Mouse (Mus musculus) erythroblast, embryonic 14.5 days (primary cell): ENCODE measurements around the gene Sec14l4. TPM values are rescaled to one million over a fixed set of nuclear protein-coding genes. Genes with fewer than 3 reads are reported as not detected.

ENCODE experiments used
- H3K27me3 ChIP-seq: 2 replicates; pipeline ENCODE4 v1.6.1; 2012; ENCODE audit warnings: inconsistent platforms; ENCODE audit not compliant: control insufficient read depth
- H3K36me3 ChIP-seq: 2 replicates; pipeline ENCODE4 v1.6.1; 2012; ENCODE audit warnings: mild to moderate bottlenecking, inconsistent platforms; ENCODE audit not compliant: control insufficient read depth
- H3K4me1 ChIP-seq: 2 replicates; pipeline ENCODE4 v1.6.1; 2012; ENCODE audit warnings: inconsistent platforms; ENCODE audit not compliant: control insufficient read depth
- H3K4me3 ChIP-seq: replicated peaks from 2 replicates; pipeline ENCODE3; 2012; ENCODE audit warnings: moderate library complexity, mild to moderate bottlenecking, inconsistent platforms
- H3K9me3 ChIP-seq: 2 replicates; pipeline ENCODE4 v1.6.1; 2012; ENCODE audit warnings: low read length, inconsistent platforms, mixed read lengths; ENCODE audit not compliant: control insufficient read depth
- GATA1 ChIP-seq: IDR thresholded peaks from 2 replicates; pipeline ENCODE4 v1.6.1; 2012; ENCODE audit warnings: low read length, inconsistent platforms, mixed read lengths
- TAL1 ChIP-seq: IDR thresholded peaks from 3 replicates; pipeline ENCODE4 v1.6.1; 2012; ENCODE audit warnings: low read length, inconsistent platforms, mixed read lengths
- polyA plus RNA-seq: library from polyadenylated mRNA; stranded (reverse); fragments of >175 nt; gene quantifications from 2 replicates; pipeline ENCODE4 v1.2.3, GENCODE M21; 2012

Sec14l4 gene
- polyA plus RNA-seq, 1 experiment, result not detected

- Histone ChIP-seq H3K36me3 (no peaks in the 10 kb centered on the region), H3K4me1 (no peaks in the 10 kb centered on the region), H3K9me3 (no peaks in the 10 kb centered on the region), H3K4me3 (no peak overlapping the region), H3K27me3 (peaks cover 2% of the 10 kb centered on the region)
- TF ChIP-seq GATA1 (no peak), TAL1 (no peak)
Observed at GRCm38 (mm10) chr11:4062523-4062922, 31.3 kb downstream of the Sec14l4 start.

- Histone ChIP-seq H3K9me3 (no peaks in the 10 kb centered on the region), H3K27me3 (peaks cover 2% of the 10 kb centered on the region), H3K4me3 (no peak overlapping the region), H3K36me3 (no peaks in the 10 kb centered on the region), H3K4me1 (no peaks in the 10 kb centered on the region)
- no peak for TF ChIP-seq GATA1
- no peak for TF ChIP-seq TAL1
Observed at GRCm38 (mm10) chr11:4062981-4063380, 31.7 kb downstream of the Sec14l4 start.

GRCm38 (mm10) chr11:4064627-4065122 lies 33.4 kb downstream of the Sec14l4 start, which contains the start of gene Sec14l3:
Sec14l3 (plus strand) TSS chr11:4064841.
- Histone ChIP-seq H3K4me3 (no peak within 1 kb of the TSS), H3K27me3 (peaks cover 2% of the 10 kb centered on the region), H3K36me3 (no peaks in the 10 kb centered on the region), H3K4me1 (no peaks in the 10 kb centered on the region), H3K9me3 (no peaks in the 10 kb centered on the region)
- TF ChIP-seq GATA1 (no peak), TAL1 (no peak)

- Histone ChIP-seq H3K9me3 (no peaks in the 10 kb centered on the region), H3K4me1 (no peaks in the 10 kb centered on the region), H3K27me3 (no peaks in the 10 kb centered on the region; the same call in 1 of the 2 replicates), H3K4me3 (no peak overlapping the region), H3K36me3 (no peaks in the 10 kb centered on the region)
- no peak for TF ChIP-seq TAL1
- no peak for TF ChIP-seq GATA1
Observed at GRCm38 (mm10) chr11:4069664-4070063, 38.4 kb downstream of the Sec14l4 start.

- TF ChIP-seq TAL1, result no peak
- TF ChIP-seq GATA1, result no peak
- Histone ChIP-seq H3K4me3 (no peak overlapping the region), H3K9me3 (no peaks in the 10 kb centered on the region), H3K4me1 (no peaks in the 10 kb centered on the region), H3K36me3 (no peaks in the 10 kb centered on the region), H3K27me3 (no peaks in the 10 kb centered on the region)
Observed at GRCm38 (mm10) chr11:4076633-4077032, 45.4 kb downstream of the Sec14l4 start.

- H3K9me3 ChIP-seq, result no peaks in the 10 kb centered on the region
- no peak for TF ChIP-seq TAL1
- TF ChIP-seq GATA1, result no peak
- no peaks in the 10 kb centered on the region for H3K27me3 ChIP-seq
- no peaks in the 10 kb centered on the region for H3K4me1 ChIP-seq
- no peak overlapping the region for H3K4me3 ChIP-seq
- H3K36me3 ChIP-seq, result no peaks in the 10 kb centered on the region
Observed at GRCm38 (mm10) chr11:4078267-4078933, 47.1 kb downstream of the Sec14l4 start.

GRCm38 (mm10) chr11:4080219-4080618 lies 49.0 kb downstream of the Sec14l4 start:
- Histone ChIP-seq H3K9me3 (no peaks in the 10 kb centered on the region), H3K4me1 (no peaks in the 10 kb centered on the region), H3K27me3 (no peaks in the 10 kb centered on the region), H3K4me3 (no peak overlapping the region), H3K36me3 (no peaks in the 10 kb centered on the region)
- no peak for TF ChIP-seq TAL1
- TF ChIP-seq GATA1, result no peak

GRCm38 (mm10) chr11:4083316-4084078 lies 52.2 kb downstream of the Sec14l4 start:
- Histone ChIP-seq H3K4me3 (no peak overlapping the region), H3K9me3 (no peaks in the 10 kb centered on the region), H3K4me1 (peaks cover 1% of the 10 kb centered on the region; the same call in 1 of the 2 replicates), H3K27me3 (no peaks in the 10 kb centered on the region), H3K36me3 (no peaks in the 10 kb centered on the region)
- TF ChIP-seq GATA1 (no peak), TAL1 (no peak)

- peaks cover 1% of the 10 kb centered on the region; the same call in 1 of the 2 replicates for H3K4me1 ChIP-seq
- no peaks in the 10 kb centered on the region for H3K27me3 ChIP-seq
- H3K9me3 ChIP-seq, result peaks cover 6% of the 10 kb centered on the region
- no peak for TF ChIP-seq TAL1
- no peak for TF ChIP-seq GATA1
- no peak overlapping the region for H3K4me3 ChIP-seq
- H3K36me3 ChIP-seq, result peaks cover 12% of the 10 kb centered on the region
Observed at GRCm38 (mm10) chr11:4086246-4086645, 55.0 kb downstream of the Sec14l4 start.
